Mouse (Mus musculus) midbrain, embryonic 10.5 days (tissue): ENCODE measurements at regions not wholly inside any gene's neighbourhood (a gene's known extent, or its start where the extent isn't known, plus 50 kb on each side); places are given as distances from the start of the nearest gene placed in this dataset.

Experiments
- DNase-seq: peaks from one replicate; pipeline ENCODE4 v3.0.0-alpha.2; 2017; ENCODE audit warnings: low spot score
- H3K27ac ChIP-seq: fragments of 300-500 bp; sonication (generic); replicated peaks from 2 replicates; pipeline ENCODE4 v1.5.1; 2016; ENCODE audit warnings: mild to moderate bottlenecking
- H3K27me3 ChIP-seq: fragments of 300-500 bp; sonication (generic); 2 replicates; pipeline ENCODE4 v1.6.1; 2016; ENCODE audit warnings: low read depth, mild to moderate bottlenecking; ENCODE audit not compliant: poor library complexity, severe bottlenecking
- H3K36me3 ChIP-seq: fragments of 300-500 bp; sonication (generic); 2 replicates; pipeline ENCODE4 v1.6.1; 2016; ENCODE audit warnings: mild to moderate bottlenecking, moderate library complexity
- H3K4me1 ChIP-seq: fragments of 300-500 bp; sonication (generic); 2 replicates; pipeline ENCODE4 v1.6.1; 2016
- H3K4me3 ChIP-seq: fragments of 300-500 bp; sonication (generic); 2 replicates; pipeline ENCODE4 v1.5.1; 2016; ENCODE audit warnings: mild to moderate bottlenecking, moderate library complexity
- H3K9me3 ChIP-seq: fragments of 300-500 bp; sonication (generic); replicated peaks from 2 replicates; pipeline ENCODE4 v1.6.1; 2016; ENCODE audit warnings: mild to moderate bottlenecking
- WGBS: fragments of 180-500 bp; shearing (Covaris S2); methylation state at CpG from one replicate; pipeline ENCODE4 v1.1.7; 2016; 5-methylcytosine and 5-hydroxymethylcytosine counted together

DNA sequence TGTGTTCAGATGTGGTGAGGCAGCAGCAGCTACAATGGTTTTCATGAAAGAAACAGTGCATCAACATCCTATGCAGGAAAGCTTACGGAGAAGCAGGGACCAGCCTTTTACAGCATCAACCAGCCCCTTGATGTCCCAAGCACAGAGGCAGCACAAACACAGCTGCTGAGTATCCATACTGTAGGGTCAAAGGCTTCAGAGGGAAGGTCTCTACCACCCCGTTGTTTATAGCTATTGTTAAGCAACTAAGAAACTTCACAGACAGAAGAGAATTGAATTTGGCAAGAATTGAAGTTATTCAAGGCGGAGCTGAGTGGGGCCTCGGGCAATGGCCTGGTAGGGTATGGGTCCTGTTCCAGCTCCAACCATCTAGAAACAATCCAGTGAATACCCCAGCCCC is 256.8 kb upstream of the Pabpc6 start:
- Histone ChIP-seq H3K4me3 (no peak overlapping the region), H3K4me1 (peaks cover 28% of the 10 kb centered on the region), H3K27me3 (no peaks in the 10 kb centered on the region), H3K27ac (peak overlapping the region; percentile 19), H3K36me3 (no peaks in the 10 kb centered on the region), H3K9me3 (no peaks in the 10 kb centered on the region)
- WGBS = 78% methylated on average over 4 of the region's 4 CpGs
- DNase-seq = no peak

DNA sequence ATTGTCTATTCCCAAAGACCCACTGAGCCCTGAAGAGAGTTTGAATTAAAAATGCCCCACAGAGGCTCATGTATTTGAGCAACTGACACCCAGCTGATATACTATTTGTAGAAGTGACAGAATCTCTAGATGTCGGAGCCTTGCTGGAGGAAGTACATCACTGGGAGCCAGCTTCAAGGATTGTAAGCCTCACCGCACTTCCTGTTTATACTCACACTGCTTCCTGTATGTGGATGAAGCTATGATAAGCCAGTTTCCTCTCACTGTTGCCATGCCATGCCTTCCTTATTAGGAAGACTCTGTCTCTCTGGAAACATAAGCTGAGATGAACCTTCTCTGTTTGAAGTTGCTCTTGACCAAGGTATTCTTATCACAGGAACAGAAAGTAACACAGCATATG is 251.8 kb upstream of the Pabpc6 start:
- H3K27me3 ChIP-seq = no peaks in the 10 kb centered on the region
- no peak for DNase-seq
- H3K4me1 ChIP-seq = peaks cover 6% of the 10 kb centered on the region; the same call in 1 of the 2 replicates
- 0 out of 2 replicates have a peak, but pooled peaks cover 7% of the 10 kb centered on the region for H3K9me3 ChIP-seq
- H3K36me3 ChIP-seq = no peaks in the 10 kb centered on the region
- no peak overlapping the region; the same call in 1 of the 2 replicates for H3K27ac ChIP-seq
- 91% methylated on average over 2 of the region's 2 CpGs for WGBS
- no peak overlapping the region for H3K4me3 ChIP-seq

DNA sequence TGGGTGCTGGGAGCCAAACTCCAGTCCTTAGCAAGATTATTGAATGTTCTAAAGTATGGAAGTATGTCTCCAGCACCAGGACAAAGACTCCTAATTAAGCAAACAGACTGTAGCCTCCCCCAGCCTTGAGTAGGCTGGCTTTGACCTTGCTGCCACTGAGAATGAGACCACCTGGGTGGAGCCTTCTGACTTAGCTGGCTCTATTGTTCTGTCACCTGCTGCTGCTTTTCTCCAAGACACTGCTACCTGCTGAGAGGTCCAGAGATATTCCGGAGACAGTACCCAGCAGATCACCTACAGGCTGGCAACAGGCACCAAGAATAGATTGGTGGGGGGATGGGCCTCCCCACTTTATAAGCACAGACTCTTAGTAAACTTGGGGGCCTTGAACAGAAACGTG is 247.5 kb upstream of the Pabpc6 start:
- H3K9me3 ChIP-seq = 0 out of 2 replicates have a peak, but pooled peaks cover 7% of the 10 kb centered on the region
- H3K36me3 ChIP-seq = no peaks in the 10 kb centered on the region
- no peaks in the 10 kb centered on the region for H3K27me3 ChIP-seq
- 22% methylated on average over 2 of the region's 2 CpGs for WGBS
- H3K4me3 ChIP-seq = no peak overlapping the region
- no peak overlapping the region; the same call in 1 of the 2 replicates for H3K27ac ChIP-seq
- DNase-seq = no peak
- H3K4me1 ChIP-seq = peaks cover 19% of the 10 kb centered on the region

DNA sequence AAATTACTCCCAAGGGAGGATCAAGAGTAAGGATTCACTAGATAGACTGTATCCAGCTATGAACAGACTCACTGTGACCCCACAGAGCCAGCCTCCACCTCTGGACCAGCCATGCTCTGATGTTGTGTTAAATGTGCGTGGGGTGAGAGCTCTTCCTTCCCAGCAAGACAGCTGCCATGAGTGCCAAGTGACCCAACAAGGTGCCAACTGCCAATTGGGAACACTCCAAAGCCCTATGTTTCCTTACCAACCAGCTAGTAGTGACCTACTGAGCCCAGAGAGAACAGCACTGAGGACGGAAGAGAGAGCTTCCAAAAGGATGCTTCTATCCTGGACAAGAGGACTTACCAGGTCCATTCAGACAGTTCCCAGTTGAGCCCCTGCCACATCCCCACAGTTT is 241.3 kb upstream of the Pabpc6 start:
- Histone ChIP-seq H3K27ac (peak overlapping the region; percentile 72), H3K9me3 (no peaks in the 10 kb centered on the region), H3K27me3 (no peaks in the 10 kb centered on the region; the same call in 1 of the 2 replicates), H3K36me3 (no peaks in the 10 kb centered on the region), H3K4me3 (no peak overlapping the region), H3K4me1 (peaks cover 32% of the 10 kb centered on the region)
- 89% methylated on average over 2 of the region's 2 CpGs for WGBS
- no peak for DNase-seq

DNA sequence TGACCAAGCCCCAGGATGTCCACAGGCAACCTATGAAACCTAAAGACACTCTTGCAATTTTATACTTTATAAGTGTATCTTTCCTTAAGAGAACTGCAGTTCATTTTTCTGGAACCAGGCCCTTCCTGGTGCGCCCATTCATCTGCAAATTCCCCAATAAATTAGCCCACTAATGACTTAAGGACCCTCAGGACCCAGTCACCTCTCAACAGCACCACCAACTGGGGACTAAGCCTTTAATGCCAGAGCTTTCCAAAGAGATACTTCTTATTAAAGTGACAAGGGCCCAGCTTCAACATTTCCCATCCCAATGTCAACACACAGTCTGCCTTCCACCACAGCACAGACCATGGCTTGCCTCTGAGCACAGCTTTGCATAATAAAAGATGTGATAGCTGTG is 237.6 kb upstream of the Pabpc6 start:
- WGBS = 29% methylated on average over 1 of the region's 1 CpGs
- Histone ChIP-seq H3K27me3 (no peaks in the 10 kb centered on the region; the same call in 1 of the 2 replicates), H3K4me1 (peaks cover 56% of the 10 kb centered on the region), H3K9me3 (no peaks in the 10 kb centered on the region), H3K27ac (peak overlapping the region; percentile 92), H3K4me3 (no peak overlapping the region), H3K36me3 (no peaks in the 10 kb centered on the region)
- no peak for DNase-seq

DNA sequence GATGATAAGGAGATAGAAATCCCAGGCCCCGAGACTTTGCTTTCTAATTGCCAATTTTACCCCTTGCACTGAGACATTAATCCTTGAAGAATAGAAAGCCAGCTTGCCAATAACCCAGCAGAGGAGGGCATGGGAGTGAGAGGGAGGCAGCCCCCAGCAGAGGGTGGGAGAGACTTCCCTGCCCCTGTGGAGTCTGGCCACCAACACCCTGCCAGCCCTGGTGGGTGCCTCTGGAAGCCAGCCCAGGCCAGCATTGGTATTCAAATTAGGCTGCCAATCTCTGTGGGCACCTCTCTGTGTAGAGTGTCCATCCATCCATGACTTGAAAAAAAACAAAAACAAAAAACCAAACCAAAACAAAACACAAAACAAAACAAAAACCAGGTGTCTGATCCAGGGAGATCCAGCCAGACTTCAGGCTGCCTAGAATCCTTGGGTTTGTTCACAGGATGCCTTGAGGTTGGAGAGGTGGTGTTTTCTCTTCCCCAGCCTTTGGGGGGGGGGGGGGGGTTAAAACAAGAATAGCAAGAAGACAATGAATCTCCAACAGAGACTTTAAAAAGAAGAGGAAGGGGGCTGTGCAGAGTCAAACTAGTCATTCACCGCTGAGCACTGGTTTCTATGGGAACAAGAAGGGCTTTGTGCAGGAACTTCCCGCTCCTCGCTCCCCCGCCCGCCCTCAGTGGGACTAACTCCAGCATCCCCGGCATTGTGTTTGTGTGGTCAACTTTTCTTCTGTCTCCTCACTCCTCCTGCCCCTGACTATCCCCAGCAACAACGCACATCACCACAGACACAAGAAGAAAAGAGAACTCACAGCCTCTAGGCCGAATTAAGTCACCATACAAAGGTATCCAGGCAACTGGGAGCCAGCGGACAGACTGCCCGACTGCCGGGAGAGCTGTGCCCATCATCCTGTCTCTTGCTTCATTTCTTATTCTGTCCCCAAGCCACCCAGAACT is 236.3 kb upstream of the Pabpc6 start:
- peak overlapping the region; percentile 37 for H3K4me3 ChIP-seq
- WGBS = 2% methylated on average over 12 of the region's 12 CpGs
- no peaks in the 10 kb centered on the region for H3K36me3 ChIP-seq
- H3K9me3 ChIP-seq = no peaks in the 10 kb centered on the region
- H3K27me3 ChIP-seq = no peaks in the 10 kb centered on the region; the same call in 1 of the 2 replicates
- H3K27ac ChIP-seq = peak overlapping the region; percentile 92
- H3K4me1 ChIP-seq = peaks cover 57% of the 10 kb centered on the region
- peak; percentile 95 for DNase-seq

DNA sequence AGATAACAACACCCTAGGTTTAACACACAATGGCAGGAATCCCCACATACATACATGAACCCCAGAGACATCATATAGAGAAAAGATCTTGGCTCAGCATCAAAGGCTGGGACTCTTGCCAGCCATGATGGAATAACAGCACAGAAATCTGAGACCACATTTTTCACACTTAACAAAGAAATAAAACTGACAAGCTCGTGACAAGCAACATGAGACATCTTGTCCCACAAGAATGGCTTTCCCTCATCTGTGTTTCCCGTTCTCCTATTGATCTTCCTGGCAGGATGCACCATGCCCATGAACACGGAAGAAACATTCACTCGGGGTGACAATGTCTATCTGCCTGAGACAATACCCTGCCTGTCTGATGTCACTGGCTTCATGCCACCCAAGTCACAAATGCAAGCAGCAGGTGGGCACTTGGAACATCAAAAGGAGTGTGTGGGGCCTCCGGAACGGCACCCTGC is 235.0 kb upstream of the Pabpc6 start:
- Histone ChIP-seq H3K27me3 (no peaks in the 10 kb centered on the region; the same call in 1 of the 2 replicates), H3K9me3 (no peaks in the 10 kb centered on the region), H3K4me3 (peak overlapping the region; percentile 37), H3K27ac (peak overlapping the region; percentile 92), H3K36me3 (no peaks in the 10 kb centered on the region), H3K4me1 (peaks cover 62% of the 10 kb centered on the region)
- peak; percentile 52 for DNase-seq
- 8% methylated on average over 6 of the region's 6 CpGs for WGBS

DNA sequence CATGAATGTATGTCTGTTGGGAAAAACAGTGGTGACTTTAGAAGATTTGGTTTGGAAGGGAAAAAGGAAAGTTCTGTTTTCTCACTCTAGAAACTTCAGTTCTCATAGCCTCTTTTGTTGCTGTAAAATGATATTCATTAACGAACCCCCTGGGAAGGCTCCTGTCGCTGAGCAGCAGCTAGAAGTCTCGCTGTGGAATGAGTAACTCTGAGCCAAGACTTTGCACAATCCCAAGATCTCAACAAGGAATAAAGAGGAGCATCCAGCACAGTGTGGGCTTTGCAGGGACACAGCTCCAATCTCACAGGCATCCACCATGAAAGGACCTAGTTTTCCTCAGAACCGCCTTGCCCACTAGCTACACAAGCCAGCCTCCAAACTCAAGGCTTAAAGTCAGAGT is 233.8 kb upstream of the Pabpc6 start:
- no peak for DNase-seq
- WGBS = 61% methylated on average over 4 of the region's 4 CpGs
- Histone ChIP-seq H3K27ac (peak overlapping the region; percentile 92), H3K9me3 (no peaks in the 10 kb centered on the region), H3K27me3 (no peaks in the 10 kb centered on the region), H3K4me1 (peaks cover 62% of the 10 kb centered on the region), H3K36me3 (no peaks in the 10 kb centered on the region), H3K4me3 (no peak overlapping the region)

DNA sequence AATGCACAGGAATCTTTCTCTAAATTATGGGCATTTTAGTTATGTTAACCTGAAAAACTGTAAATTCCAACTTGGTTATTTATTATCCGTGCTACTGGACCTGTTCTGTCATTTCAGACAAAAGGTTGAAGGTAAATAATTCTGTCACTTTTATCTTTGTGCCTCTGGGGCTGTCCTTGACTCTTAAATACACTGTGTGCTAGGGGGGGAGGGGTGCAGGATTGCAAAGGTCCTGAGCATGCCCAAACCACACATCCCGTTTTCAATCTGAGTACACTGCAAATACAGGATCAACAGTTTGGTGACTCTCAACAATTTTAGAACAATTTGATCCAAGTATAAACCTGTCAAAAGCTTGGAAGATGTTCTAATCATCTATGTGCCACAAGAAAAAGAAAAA is 227.4 kb upstream of the Pabpc6 start:
- H3K36me3 ChIP-seq = no peaks in the 10 kb centered on the region
- no peak overlapping the region; the same call in 1 of the 2 replicates for H3K27ac ChIP-seq
- no peak overlapping the region for H3K4me3 ChIP-seq
- no peaks in the 10 kb centered on the region; the same call in 1 of the 2 replicates for H3K27me3 ChIP-seq
- H3K4me1 ChIP-seq = peaks cover 66% of the 10 kb centered on the region
- no peak for DNase-seq
- no peaks in the 10 kb centered on the region for H3K9me3 ChIP-seq
- WGBS = 59% methylated on average over 2 of the region's 2 CpGs

DNA sequence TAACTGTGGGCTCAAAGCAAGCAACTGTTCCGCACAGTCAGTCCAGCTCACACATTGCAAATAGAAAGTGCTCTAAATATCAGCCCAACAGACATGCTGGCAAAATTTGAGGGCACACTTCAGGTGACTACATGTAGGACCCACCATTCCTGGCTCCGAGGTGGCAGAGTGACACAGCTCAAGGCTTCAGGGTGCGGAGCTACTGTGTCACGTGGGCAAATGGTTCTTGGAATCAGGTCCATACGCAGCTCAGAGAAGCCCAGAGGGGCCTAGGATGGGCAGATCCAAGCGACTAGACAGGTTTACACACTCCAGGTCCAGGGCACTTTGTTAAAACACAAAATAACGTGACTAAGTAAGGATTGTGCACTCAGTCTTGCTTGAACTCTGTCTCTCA is 226.2 kb upstream of the Pabpc6 start:
- 85% methylated on average over 7 of the region's 7 CpGs for WGBS
- H3K27ac ChIP-seq = peak overlapping the region; percentile 82
- H3K4me3 ChIP-seq = no peak overlapping the region
- no peaks in the 10 kb centered on the region for H3K9me3 ChIP-seq
- no peaks in the 10 kb centered on the region; the same call in 1 of the 2 replicates for H3K27me3 ChIP-seq
- H3K36me3 ChIP-seq = no peaks in the 10 kb centered on the region
- DNase-seq = no peak
- H3K4me1 ChIP-seq = peaks cover 71% of the 10 kb centered on the region

DNA sequence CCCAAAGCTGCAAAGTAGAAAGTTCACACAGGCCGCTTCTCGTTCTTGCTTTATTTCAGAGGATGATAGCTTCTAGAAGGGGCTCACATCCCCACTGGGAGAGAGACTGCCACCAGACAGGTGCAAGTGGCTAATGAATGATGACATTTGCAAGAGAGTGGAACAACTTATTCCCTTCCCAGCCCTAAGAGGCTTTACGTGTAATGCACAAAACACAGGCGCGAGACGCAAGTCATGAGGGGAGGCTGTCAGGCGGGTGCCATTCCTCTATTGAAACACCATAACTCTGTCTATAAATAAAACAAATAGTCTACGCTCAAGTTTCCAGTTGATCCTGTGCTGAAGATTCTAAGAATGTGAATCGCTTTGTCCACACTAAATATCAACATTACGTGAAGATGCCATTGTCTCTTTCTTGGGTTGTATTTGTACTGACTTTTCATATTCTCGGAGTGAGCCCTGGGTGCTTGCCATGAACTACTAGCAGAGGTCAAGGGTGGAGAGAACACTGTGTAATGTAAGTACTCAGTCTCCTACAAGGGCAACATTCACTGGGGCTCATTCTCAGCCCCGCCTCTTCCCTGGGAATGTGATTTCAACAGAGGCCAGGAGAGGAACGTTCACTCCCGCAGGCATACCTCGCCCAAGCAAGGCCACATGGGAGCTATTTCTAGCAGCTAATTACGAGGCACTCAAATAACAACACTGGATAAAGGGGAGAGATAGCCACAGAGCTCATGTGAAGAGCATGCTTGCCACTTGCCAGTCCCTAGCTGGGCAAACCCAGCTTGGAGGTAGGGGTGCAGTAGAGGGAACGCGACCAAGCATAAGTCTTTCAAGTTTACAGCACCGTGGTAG is 225.5 kb upstream of the Pabpc6 start:
- H3K27me3 ChIP-seq = no peaks in the 10 kb centered on the region; the same call in 1 of the 2 replicates
- peak overlapping the region; percentile 82 for H3K27ac ChIP-seq
- no peaks in the 10 kb centered on the region for H3K36me3 ChIP-seq
- DNase-seq = no peak
- H3K4me3 ChIP-seq = no peak overlapping the region
- WGBS = 81% methylated on average over 19 of the region's 19 CpGs
- peaks cover 73% of the 10 kb centered on the region for H3K4me1 ChIP-seq
- no peaks in the 10 kb centered on the region for H3K9me3 ChIP-seq

DNA sequence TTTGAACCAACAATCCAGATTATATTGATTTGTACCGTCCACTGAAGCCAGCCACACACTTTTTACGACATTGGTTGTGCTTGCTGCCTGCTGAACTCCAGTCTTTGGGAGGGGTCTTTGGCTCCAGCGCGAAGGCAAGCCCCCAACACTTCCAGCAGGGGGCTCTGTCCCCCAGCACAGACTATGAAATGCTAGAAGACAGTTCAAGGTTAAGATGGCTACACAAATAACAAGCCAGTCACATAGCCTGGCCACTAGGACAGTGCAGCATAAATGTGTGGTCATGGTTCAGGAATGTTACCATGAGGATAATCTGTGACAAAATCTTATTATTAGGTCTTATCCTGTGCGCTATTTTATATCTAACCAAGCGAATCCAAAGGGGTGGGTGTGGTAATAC is 224.4 kb upstream of the Pabpc6 start:
- WGBS = 47% methylated on average over 6 of the region's 6 CpGs
- H3K27ac ChIP-seq = peak overlapping the region; percentile 82
- H3K36me3 ChIP-seq = no peaks in the 10 kb centered on the region
- no peak overlapping the region for H3K4me3 ChIP-seq
- DNase-seq = peak; percentile 70
- peaks cover 80% of the 10 kb centered on the region for H3K4me1 ChIP-seq
- H3K27me3 ChIP-seq = peaks cover 7% of the 10 kb centered on the region; the same call in 1 of the 2 replicates
- H3K9me3 ChIP-seq = no peaks in the 10 kb centered on the region
